Mouse (Mus musculus): ENCODE data around the gene Hic2.

DNA sequence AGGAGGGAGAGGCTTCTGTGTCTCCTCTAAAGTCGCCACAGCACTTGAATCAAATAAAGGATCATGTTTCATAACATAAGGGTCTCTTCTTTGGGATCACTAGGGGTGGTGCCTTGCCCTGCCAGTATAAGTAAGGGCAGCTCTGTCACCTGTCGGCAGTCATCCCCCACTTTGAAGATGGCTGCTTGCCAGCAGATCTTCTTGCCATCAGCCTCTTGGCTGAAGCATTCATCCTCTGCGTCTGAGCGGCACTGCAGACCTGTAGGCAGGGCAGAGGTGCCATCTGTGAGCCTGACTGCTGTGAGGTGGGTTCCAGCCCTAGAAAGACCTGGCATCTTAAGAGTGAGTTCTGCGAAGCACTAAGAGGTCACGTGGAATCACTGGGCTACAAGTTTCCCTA is 49.8 kb downstream of the Hic2 start:
- TF ChIP-seq CTCF (IDR thresholded peaks at IDR 0.05; ENCODE audit: extremely low read depth, insufficient read length, insufficient replicate concordance, low read depth, low read length) (no peak), POLR2A (IDR thresholded peaks at IDR 0.05; ENCODE audit: low read depth, low read length) (no peak)
